Mouse (Mus musculus) intestine, postnatal 0 days (tissue): Measurements from ENCODE around the gene Snx15. TPM values are rescaled to one million over a fixed set of nuclear protein-coding genes. Genes with fewer than 3 reads are reported as not detected.
A peak's percentile ranks its signal among the peaks of the same experiment; 100 is the strongest.

Experiments used
- ATAC-seq: fragments of 200-750 bp; cut with Nextera tagmentation; 2 replicates; pipeline ENCODE4 v1.8.0; 2017; ENCODE audit warnings: mild to moderate bottlenecking, moderate TSS enrichment, moderate library complexity
- H3K27ac ChIP-seq: fragments of 300-500 bp; sonication (generic); 2 replicates; pipeline ENCODE4 v1.5.1; 2014; ENCODE audit warnings: mild to moderate bottlenecking, low read depth, low read length, moderate library complexity
- H3K27me3 ChIP-seq: fragments of 300-500 bp; sonication (generic); replicated peaks from 2 replicates; pipeline ENCODE4 v1.6.1; 2014; ENCODE audit warnings: low read length, mixed read lengths; ENCODE audit not compliant: control insufficient read depth, insufficient read depth
- H3K36me3 ChIP-seq: fragments of 300-500 bp; sonication (generic); 2 replicates; pipeline ENCODE4 v1.6.1; 2014; ENCODE audit warnings: mild to moderate bottlenecking, moderate library complexity; ENCODE audit not compliant: control insufficient read depth, insufficient read depth
- H3K4me1 ChIP-seq: fragments of 300-500 bp; sonication (generic); replicated peaks from 2 replicates; pipeline ENCODE4 v1.6.1; 2014; ENCODE audit warnings: antibody characterized with exemption, low read length, mixed read lengths; ENCODE audit not compliant: control insufficient read depth, insufficient read depth
- H3K4me2 ChIP-seq: fragments of 300-500 bp; sonication (generic); replicated peaks from 2 replicates; pipeline ENCODE4 v1.6.1; 2014; ENCODE audit warnings: low read depth, mild to moderate bottlenecking, moderate library complexity
- H3K4me3 ChIP-seq: fragments of 300-500 bp; sonication (generic); 2 replicates; pipeline ENCODE4 v1.5.1; 2014; ENCODE audit warnings: low read depth, low read length
- H3K9ac ChIP-seq: fragments of 300-500 bp; sonication (generic); 2 replicates; pipeline ENCODE4 v1.6.1; 2014; ENCODE audit warnings: mild to moderate bottlenecking, low read depth, low read length
- H3K9me3 ChIP-seq: fragments of 300-500 bp; sonication (generic); 2 replicates; pipeline ENCODE4 v1.6.1; 2016; ENCODE audit warnings: mixed run types; ENCODE audit not compliant: control insufficient read depth
- CTCF ChIP-seq: sonication (generic); IDR thresholded peaks from 2 replicates; pipeline ENCODE4 v1.5.1; 2016; ENCODE audit warnings: low read depth, mild to moderate bottlenecking, control low read depth, antibody characterized with exemption, moderate library complexity
- WGBS: fragments of 180-500 bp; shearing (Covaris S2); extraction: QIAGEN DNeasy Blood & Tissue Kit; methylation state at CpG from one replicate; pipeline ENCODE4 v1.1.7; 2014; 5-methylcytosine and 5-hydroxymethylcytosine counted together
- polyA plus RNA-seq: library from polyadenylated mRNA; unstranded; fragments of >200 nt; fragmentation: Nextera tagmentation; extraction: Ambion mirVana; gene quantifications from 2 replicates; pipeline ENCODE4 v1.2.1, GENCODE M21; 2015

The Snx15 gene
- polyA plus RNA-seq, 1 experiment from 2014 or later, result 23.3 TPM

- TF ChIP-seq CTCF, result no peak
- Histone ChIP-seq H3K4me1 (no peaks in the 10 kb centered on the region; the same call in 1 of the 2 replicates), H3K9me3 (no peaks in the 10 kb centered on the region), H3K4me3 (no peak within 1 kb of the TSS), H3K4me2 (no peak within 1 kb of the TSS), H3K27me3 (no peaks in the 10 kb centered on the region), H3K27ac (no peak within 1 kb of the TSS), H3K36me3 (peaks cover 30% of the 10 kb centered on the region), H3K9ac (no peak within 1 kb of the TSS)
- 89% methylated on average over 9 of the region's 9 CpGs for WGBS
- no peak for ATAC-seq
Measured at GRCm38 (mm10) chr19:6082156-6082555, 45.9 kb downstream of the Snx15 start, which contains the start of gene Gm28374. Gene Gm28374, minus strand, starts transcription at chr19:6082256.

DNA sequence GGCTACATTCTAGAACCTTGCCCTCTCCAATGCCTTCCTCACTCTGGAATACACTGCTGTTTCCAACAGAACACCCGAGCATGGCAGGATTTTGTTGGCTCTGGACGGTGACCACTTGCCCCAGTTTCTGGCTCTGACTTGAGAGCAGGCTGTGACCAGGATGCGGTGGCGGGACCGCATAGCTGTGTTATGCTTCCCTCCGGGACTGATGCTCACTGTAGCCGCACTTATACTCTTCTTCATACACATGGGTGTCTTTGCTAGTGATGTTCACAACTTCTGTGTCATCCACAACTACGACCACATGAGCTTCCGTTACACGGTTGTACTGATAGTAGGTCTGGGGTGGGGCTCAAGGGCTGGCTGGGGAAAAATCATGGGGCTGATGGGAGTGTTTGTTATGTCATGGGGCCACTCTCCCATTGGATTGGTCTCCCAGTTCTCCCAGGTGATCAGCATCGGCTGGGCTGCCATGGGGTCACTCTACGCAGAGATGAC, 48.1 kb downstream of the Snx15 start, which contains the start of gene Tmem262:
Tmem262 (plus strand) TSS at position 51 of the 498 bp plus-strand sequence.
- Histone ChIP-seq H3K27me3 (no peaks in the 10 kb centered on the region), H3K4me1 (peaks cover 5% of the 10 kb centered on the region; the same call in 1 of the 2 replicates), H3K36me3 (peaks cover 27% of the 10 kb centered on the region), H3K27ac (no peak within 1 kb of the TSS), H3K4me3 (no peak within 1 kb of the TSS), H3K9ac (no peak within 1 kb of the TSS), H3K4me2 (no peak within 1 kb of the TSS), H3K9me3 (no peaks in the 10 kb centered on the region)
- 87% methylated on average over 12 of the region's 12 CpGs for WGBS
- TF ChIP-seq CTCF, result no peak
- ATAC-seq, result no peak

DNA sequence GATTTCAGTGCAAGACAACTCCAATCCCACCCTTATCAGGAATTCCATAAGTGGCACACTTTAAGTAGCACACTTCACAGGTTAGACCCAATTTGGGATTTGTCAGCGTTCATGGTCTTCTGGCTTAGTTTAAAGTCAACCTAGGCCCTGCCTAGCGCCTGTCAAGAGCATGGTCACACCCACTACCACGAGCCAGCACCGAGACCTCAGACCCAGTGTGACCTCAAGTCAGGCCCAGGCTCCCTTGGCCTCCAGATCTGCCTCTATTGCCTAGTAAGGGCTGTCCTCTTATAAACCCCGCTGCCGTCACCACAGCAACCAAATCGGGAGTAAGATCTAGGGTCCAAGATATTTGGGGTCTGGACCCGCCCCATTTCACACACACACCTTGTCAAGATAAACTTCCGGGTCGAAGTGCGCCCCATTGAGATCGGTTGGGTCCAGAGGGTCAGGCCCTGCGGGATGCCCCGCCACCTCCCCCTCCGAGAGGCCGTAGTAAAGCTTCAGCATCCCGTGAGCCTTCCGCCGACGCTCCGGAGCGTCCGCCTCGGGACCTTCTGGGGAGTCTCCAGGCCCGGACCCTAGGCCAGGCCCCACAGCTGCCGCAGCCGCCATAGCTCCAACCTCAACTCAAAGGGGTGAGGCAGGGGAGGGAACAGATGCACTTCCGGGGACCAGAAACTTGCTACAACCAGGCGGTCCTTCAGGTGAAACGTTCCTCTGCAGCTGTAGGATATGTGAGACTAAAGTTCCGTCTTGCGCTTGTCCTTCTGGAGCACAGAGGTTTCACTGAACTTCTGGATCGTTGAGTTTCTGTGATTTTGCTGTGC, 51.3 kb downstream of the Snx15 start, which contains the start of gene Vps51:
Vps51 (minus strand) TSS at position 668 of the 830 bp plus-strand sequence.
- ATAC-seq, result peak; percentile 86
- no peak for TF ChIP-seq CTCF
- WGBS, result under 1% methylated on average over 33 of the region's 33 CpGs
- Histone ChIP-seq H3K36me3 (peaks cover 26% of the 10 kb centered on the region), H3K9ac (peak within 1 kb of the TSS; percentile 78), H3K9me3 (no peaks in the 10 kb centered on the region), H3K27me3 (no peaks in the 10 kb centered on the region), H3K4me2 (peak within 1 kb of the TSS; percentile 87), H3K4me1 (0 out of 2 replicates have a peak, but pooled peaks cover 5% of the 10 kb centered on the region), H3K27ac (peak within 1 kb of the TSS; percentile 84), H3K4me3 (peak within 1 kb of the TSS; percentile 86)

DNA sequence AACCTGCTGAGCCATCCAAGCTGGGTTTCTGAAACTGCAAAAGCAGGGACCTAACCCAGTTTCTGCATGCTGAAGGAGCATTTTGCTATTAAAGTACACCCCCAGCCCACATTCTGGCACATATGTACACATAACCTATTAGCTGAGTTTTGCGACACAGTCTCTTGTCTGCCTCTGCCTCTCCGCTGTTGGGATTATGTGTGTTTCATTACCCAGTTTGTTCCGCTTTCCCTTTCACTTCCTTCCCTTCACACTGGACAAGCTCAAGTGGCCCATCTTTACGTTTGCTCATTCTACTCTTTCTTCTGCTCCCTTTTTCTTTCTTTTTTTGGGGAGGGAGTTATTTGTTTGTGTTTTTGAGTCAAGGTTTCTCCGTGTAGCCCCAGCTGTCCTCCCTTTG, 54.2 kb downstream of the Snx15 start:
- Histone ChIP-seq H3K9ac (no peak overlapping the region), H3K4me3 (no peak overlapping the region), H3K27me3 (no peaks in the 10 kb centered on the region), H3K36me3 (peaks cover 36% of the 10 kb centered on the region), H3K27ac (no peak overlapping the region), H3K9me3 (no peaks in the 10 kb centered on the region), H3K4me1 (0 out of 2 replicates have a peak, but pooled peaks cover 5% of the 10 kb centered on the region), H3K4me2 (no peak overlapping the region)
- no peak for TF ChIP-seq CTCF
- WGBS, result 90% methylated on average over 5 of the region's 5 CpGs
- no peak for ATAC-seq

- WGBS, result 92% methylated on average over 19 of the region's 19 CpGs
- Histone ChIP-seq H3K9me3 (no peaks in the 10 kb centered on the region), H3K4me1 (0 out of 2 replicates have a peak, but pooled peaks cover 2% of the 10 kb centered on the region), H3K36me3 (peaks cover 37% of the 10 kb centered on the region), H3K9ac (no peak overlapping the region), H3K4me2 (no peak overlapping the region), H3K27ac (no peak overlapping the region), H3K4me3 (no peak overlapping the region), H3K27me3 (no peaks in the 10 kb centered on the region)
- no peak for ATAC-seq
- no peak for TF ChIP-seq CTCF
Measured at GRCm38 (mm10) chr19:6071261-6071660, 56.8 kb downstream of the Snx15 start.

- Histone ChIP-seq H3K27ac (no peak overlapping the region), H3K36me3 (peaks cover 37% of the 10 kb centered on the region), H3K4me1 (no peaks in the 10 kb centered on the region), H3K9ac (no peak overlapping the region), H3K4me3 (no peak overlapping the region), H3K27me3 (no peaks in the 10 kb centered on the region), H3K4me2 (no peak overlapping the region), H3K9me3 (no peaks in the 10 kb centered on the region)
- TF ChIP-seq CTCF, result no peak
- ATAC-seq, result no peak
- WGBS, result 91% methylated on average over 31 of the region's 31 CpGs
Measured at GRCm38 (mm10) chr19:6070571-6071250, 57.4 kb downstream of the Snx15 start.
